Mouse (Mus musculus): ENCODE data around the gene Hoxd3. TPM values are rescaled to one million over a fixed set of nuclear protein-coding genes. Genes with fewer than 3 reads are reported as not detected.

Hoxd3 gene
- polyA plus RNA-seq, 1 experiment from 2014 or later: 3.3 TPM

MicroRNAs within 50 kb of the gene (microRNA counts, 519-probe panel; counts per million panel counts)
- 1,753 counts per million, percentile 48 among the panel's probes with 10 or more counts for microRNA mmu-miR-10b

Small RNAs within 50 kb of the gene (microRNA-seq; reads per million reads assigned to microRNA genes)
- not detected for gene Gm44463
- gene Mir10b: 2,061 reads per million, percentile 82 among the genes with 10 or more reads in this experiment

Other genes with a start within 250 kb of the Hoxd3 start
- gene Lnpk, start 132.5 kb upstream of the Hoxd3 start, polyA plus RNA-seq (2015; fragmentation: Nextera tagmentation; extraction: Ambion mirVana): 36.9 and 39.8 TPM in 2 replicates
- not detected in 2 replicates for gene Evx2, start 52.4 kb upstream of the Hoxd3 start, polyA plus RNA-seq (2015; fragmentation: Nextera tagmentation; extraction: Ambion mirVana)
- not detected in 2 replicates for gene Hoxd13, start 43.6 kb upstream of the Hoxd3 start, polyA plus RNA-seq (2015; fragmentation: Nextera tagmentation; extraction: Ambion mirVana)
- gene Hoxd12, start 36.9 kb upstream of the Hoxd3 start, polyA plus RNA-seq (2015; fragmentation: Nextera tagmentation; extraction: Ambion mirVana): not detected in 2 replicates
- gene Hoxd11, start 32.4 kb upstream of the Hoxd3 start, polyA plus RNA-seq (2015; fragmentation: Nextera tagmentation; extraction: Ambion mirVana): not detected in 2 replicates
- gene Hoxd10, start 20.0 kb upstream of the Hoxd3 start, polyA plus RNA-seq (2015; fragmentation: Nextera tagmentation; extraction: Ambion mirVana): 0.14 TPM in 1 of 2 replicates, not detected in the other
- gene Hoxd9, start 14.2 kb upstream of the Hoxd3 start, polyA plus RNA-seq (2015; fragmentation: Nextera tagmentation; extraction: Ambion mirVana): 0.80 and 1.4 TPM in 2 replicates
- gene Hoxd8, start 7.3 kb upstream of the Hoxd3 start, polyA plus RNA-seq (2015; fragmentation: Nextera tagmentation; extraction: Ambion mirVana): 2.5 and 3.7 TPM in 2 replicates
- gene Hoxd4, start within 50 bp of the Hoxd3 start, polyA plus RNA-seq (2015; fragmentation: Nextera tagmentation; extraction: Ambion mirVana): 0.50 TPM in 1 of 2 replicates, not detected in the other
- gene Gm28230, start 14.8 kb downstream of the Hoxd3 start, polyA plus RNA-seq (2015; fragmentation: Nextera tagmentation; extraction: Ambion mirVana): 0.18 TPM in 1 of 2 replicates, not detected in the other
- gene Hoxd1, start 51.1 kb downstream of the Hoxd3 start, polyA plus RNA-seq (2015; fragmentation: Nextera tagmentation; extraction: Ambion mirVana): 3.8 and 5.4 TPM in 2 replicates
- gene Mtx2, start 113.9 kb downstream of the Hoxd3 start, polyA plus RNA-seq (2015; fragmentation: Nextera tagmentation; extraction: Ambion mirVana): 120 and 131 TPM in 2 replicates

Data from embryonic facial prominence, embryonic 13.5 days (tissue).